8 mouse cellular contexts compared by ENCODE assay signal in genomic region chr16:96080524-96080923, GRCm38 (mm10). TPM values are rescaled to one million over a fixed set of nuclear protein-coding genes. Genes with fewer than 3 reads are reported as not detected.
DNase-seq lines count a peak whose midpoint lies in the region; ATAC-seq and TF ChIP-seq lines count a peak whose summit lies in the region.

No protein-coding gene starts in this region.

- no peak for DNase-seq in heart, postnatal 36 days
- DNase-seq in thymus, adult 2 months = no peak
- DNase-seq in thymus, postnatal 14 days = no peak
- no peak for DNase-seq in thymus, postnatal 4 days
- DNase-seq in layer of hippocampus, postnatal 36 days = no peak
- no peak for DNase-seq in cerebellum, postnatal 36 days

- ATAC-seq in heart, embryonic 12.5 days (ENCODE audit: insufficient number of reproducible peaks, low FRiP score) = no peak
- no peak for ATAC-seq in liver, embryonic 12.5 days

- H3K9me3 ChIP-seq in heart, embryonic 12.5 days (replicated peaks) = no peaks in the 10 kb centered on the region
- H3K9me3 ChIP-seq in liver, embryonic 12.5 days (replicated peaks) = no peaks in the 10 kb centered on the region

- no peaks in the 10 kb centered on the region for H3K27me3 ChIP-seq in heart, embryonic 12.5 days (replicated peaks)
- no peaks in the 10 kb centered on the region for H3K27me3 ChIP-seq in thymus, adult 2 months (ENCODE audit: control insufficient read depth, insufficient read depth, low read length)
- peaks cover 25% of the 10 kb centered on the region for H3K27me3 ChIP-seq in liver, embryonic 12.5 days (replicated peaks)

- peaks cover 42% of the 10 kb centered on the region for H3K4me1 ChIP-seq in heart, embryonic 12.5 days (replicated peaks)
- peaks cover 27% of the 10 kb centered on the region for H3K4me1 ChIP-seq in thymus, adult 2 months (replicated peaks; ENCODE audit: control insufficient read depth, insufficient read depth, low read length)
- H3K4me1 ChIP-seq in liver, embryonic 12.5 days = peaks cover 21% of the 10 kb centered on the region

- 77% methylated on average over 7 of the region's 7 CpGs for WGBS in heart, embryonic 12.5 days
- 93% methylated on average over 7 of the region's 7 CpGs for WGBS in thymus, adult 2 months
- 79% methylated on average over 7 of the region's 7 CpGs for WGBS in liver, embryonic 12.5 days (ENCODE audit: insufficient replicate concordance)

- TF ChIP-seq CTCF in thymus, adult 2 months (IDR thresholded peaks at IDR 0.05; ENCODE audit: borderline replicate concordance, control insufficient read depth, extremely low read depth, insufficient read depth, low read length, poor library complexity) = no peak

- H3K4me3 ChIP-seq in heart, embryonic 12.5 days = no peak overlapping the region
- H3K4me3 ChIP-seq in thymus, adult 2 months (ENCODE audit: control insufficient read depth, insufficient read depth, low read length) = no peak overlapping the region
- H3K4me3 ChIP-seq in liver, embryonic 12.5 days = no peak overlapping the region

- TF ChIP-seq POLR2A in thymus, adult 2 months (IDR thresholded peaks at IDR 0.05; ENCODE audit: control insufficient read depth, extremely low read depth, insufficient read depth, low read length, poor library complexity) = no peak

- H3K4me2 ChIP-seq in heart, embryonic 12.5 days = peak overlapping the region; percentile 76
- 0 out of 2 replicates have a peak overlapping the region, but pooled peaks have one; percentile 97 for H3K4me2 ChIP-seq in liver, embryonic 12.5 days

- no peak overlapping the region for H3K27ac ChIP-seq in heart, embryonic 12.5 days (ENCODE audit: poor library complexity, severe bottlenecking)
- peak overlapping the region; percentile 29; the same call in 1 of the 2 replicates for H3K27ac ChIP-seq in thymus, adult 2 months (ENCODE audit: control insufficient read depth, insufficient read depth, low read length)
- no peak overlapping the region for H3K27ac ChIP-seq in liver, embryonic 12.5 days

- intact Hi-C loops in heart, postnatal 36 days (cut with DNase I) = no loop called here

- H3K9ac ChIP-seq in heart, embryonic 12.5 days = 0 out of 2 replicates have a peak overlapping the region, but pooled peaks have one; percentile 4
- H3K9ac ChIP-seq in liver, embryonic 12.5 days = no peak overlapping the region

- H3K36me3 ChIP-seq in heart, embryonic 12.5 days = peaks cover 45% of the 10 kb centered on the region
- H3K36me3 ChIP-seq in thymus, adult 2 months (ENCODE audit: control insufficient read depth, insufficient read depth, low read length) = peaks cover 3% of the 10 kb centered on the region; the same call in 1 of the 2 replicates
- H3K36me3 ChIP-seq in liver, embryonic 12.5 days = peaks cover 26% of the 10 kb centered on the region

RNA-seq across cellular contexts. Expression of gene Brwd1, which starts 1.8 kb away (rescaled TPM):
- polyA plus RNA-seq in heart, embryonic 12.5 days (2016; fragmentation: Nextera tagmentation; extraction: Ambion mirVana) = 93.7 and 94.1 TPM in 2 replicates
- 10 to 100 TPM; 74.1 to 89.9 TPM for total RNA-seq in heart, postnatal 36 days (2021)
- polyA plus RNA-seq in thymus, adult 2 months (2012; rRNA removed) = 48.5 and 62.1 TPM in 2 replicates
- 26.6 and 27.6 TPM in 2 replicates for polyA plus RNA-seq in liver, embryonic 12.5 days (2016; fragmentation: Nextera tagmentation; extraction: Ambion mirVana)
- 100 to 1,000 TPM; 138 to 140 TPM for total RNA-seq in layer of hippocampus, postnatal 36 days (2021)

RNA-seq across cellular contexts. Expression of gene Hmgn1, which starts 47.0 kb away (rescaled TPM):
- 506 and 568 TPM in 2 replicates for polyA plus RNA-seq in heart, embryonic 12.5 days (2016; fragmentation: Nextera tagmentation; extraction: Ambion mirVana)
- total RNA-seq in heart, postnatal 36 days (2021) = 10 to 100 TPM; 45.2 to 52.8 TPM
- 28.5 and 31.4 TPM in 2 replicates for polyA plus RNA-seq in thymus, adult 2 months (2012; rRNA removed)
- polyA plus RNA-seq in liver, embryonic 12.5 days (2016; fragmentation: Nextera tagmentation; extraction: Ambion mirVana) = 238 and 246 TPM in 2 replicates
- 10 to 100 TPM; 79.7 to 91.4 TPM for total RNA-seq in layer of hippocampus, postnatal 36 days (2021)
